Mouse (Mus musculus) MEL (cell line): ENCODE measurements around the gene Map3k7cl. TPM values are rescaled to one million over a fixed set of nuclear protein-coding genes. Genes with fewer than 3 reads are reported as not detected.

Source experiments
- DNase-seq: peaks from one replicate; pipeline ENCODE4 v3.0.0; 2011; ENCODE audit warnings: low read depth, low spot score
- H3K27ac ChIP-seq: 2 replicates; pipeline ENCODE4 v1.5.1; 2012; ENCODE audit warnings: low read depth, mild to moderate bottlenecking, control low read depth, low read length, moderate library complexity; ENCODE audit not compliant: control insufficient read depth
- H3K27me3 ChIP-seq, 2 experiments: fragments of 150-350 bp in 1 of 2; sonication (generic) in 1 of 2; 2 replicates each; pipeline ENCODE4 v1.6.1; 2012; ENCODE audit warnings: low read length in 2 of 2, mild to moderate bottlenecking in 2 of 2, improper control_type of control experiment in 1 of 2, moderate library complexity in 1 of 2; ENCODE audit not compliant: insufficient read depth in 2 of 2, control insufficient read depth in 1 of 2
- H3K36me3 ChIP-seq, 2 experiments: 2 replicates each; pipeline ENCODE4 v1.6.1; 2012 to 2014; ENCODE audit warnings: low read length in 2 of 2, improper control_type of control experiment in 1 of 2, inconsistent platforms in 1 of 2, mild to moderate bottlenecking in 1 of 2; ENCODE audit not compliant: insufficient read depth in 2 of 2, control insufficient read depth in 1 of 2
- H3K4me1 ChIP-seq, 2 experiments: fragments of 150-350 bp in 1 of 2; sonication (generic) in 1 of 2; 2 replicates each; pipeline ENCODE4 v1.6.1; 2012; ENCODE audit warnings: low read length in 2 of 2, improper control_type of control experiment in 1 of 2, mild to moderate bottlenecking in 1 of 2; ENCODE audit not compliant: insufficient read depth in 2 of 2, control insufficient read depth in 1 of 2
- H3K4me3 ChIP-seq, 2 experiments: fragments of 150-350 bp in 1 of 2; sonication (generic) in 1 of 2; 2 replicates each; pipeline ENCODE4 v1.5.1; 2012; ENCODE audit warnings: low read depth in 2 of 2, low read length in 2 of 2, mild to moderate bottlenecking in 2 of 2, moderate library complexity in 2 of 2, control low read depth in 1 of 2, improper control_type of control experiment in 1 of 2; ENCODE audit not compliant: control insufficient read depth in 1 of 2, insufficient read depth in 1 of 2
- H3K79me2 ChIP-seq: 2 replicates; pipeline ENCODE4 v1.6.1; 2012; ENCODE audit warnings: mild to moderate bottlenecking, low read length, moderate library complexity; ENCODE audit not compliant: control insufficient read depth, poor library complexity, insufficient read depth
- H3K9ac ChIP-seq: 2 replicates; pipeline ENCODE4 v1.6.1; 2012; ENCODE audit warnings: low read depth, mild to moderate bottlenecking, control low read depth, low read length, moderate library complexity; ENCODE audit not compliant: control insufficient read depth, poor library complexity, severe bottlenecking
- H3K9me3 ChIP-seq: fragments of 150-350 bp; sonication (generic); replicated peaks from 2 replicates; pipeline ENCODE4 v1.6.1; 2012; ENCODE audit warnings: mild to moderate bottlenecking, low read length, improper control_type of control experiment, moderate library complexity; ENCODE audit not compliant: insufficient read depth
- BHLHE40 ChIP-seq: IDR thresholded peaks from 2 replicates; pipeline ENCODE4 v1.6.1; 2012; ENCODE audit warnings: low read depth, mild to moderate bottlenecking, inconsistent platforms, low read length, improper control_type of control experiment, borderline replicate concordance
- CTCF ChIP-seq, 3 experiments: IDR thresholded peaks in 2 of 3; conservative IDR thresholded peaks in 1 of 3; 2 replicates each; pipeline ENCODE4 v1.5.1; 2011 to 2012; ENCODE audit warnings: low read length in 3 of 3, low read depth in 2 of 3, mild to moderate bottlenecking in 2 of 3, improper control_type of control experiment in 1 of 3, inconsistent platforms in 1 of 3, mixed read lengths in 1 of 3, moderate library complexity in 1 of 3; ENCODE audit not compliant: control insufficient read depth in 1 of 3, insufficient read depth in 1 of 3, poor library complexity in 1 of 3, severe bottlenecking in 1 of 3
- E2F4 ChIP-seq: IDR thresholded peaks from 2 replicates; pipeline ENCODE4 v1.6.1; 2011; ENCODE audit warnings: low read depth, low read length, improper control_type of control experiment, borderline replicate concordance
- ELF1 ChIP-seq: IDR thresholded peaks from 2 replicates; pipeline ENCODE4 v1.6.1; 2014; ENCODE audit warnings: low read depth, mild to moderate bottlenecking, inconsistent platforms, low read length, improper control_type of control experiment, moderate library complexity
- EP300 ChIP-seq, 2 experiments: IDR thresholded peaks; 2 replicates each; pipeline ENCODE4 v1.6.1; 2011; ENCODE audit warnings: improper control_type of control experiment in 2 of 2, low read length in 2 of 2, low read depth in 1 of 2, mild to moderate bottlenecking in 1 of 2
- GABPA ChIP-seq: IDR thresholded peaks from 2 replicates; pipeline ENCODE4 v1.6.1; 2012; ENCODE audit warnings: low read depth, mild to moderate bottlenecking, inconsistent platforms, low read length, improper control_type of control experiment, moderate library complexity
- GATA1 ChIP-seq: IDR thresholded peaks from 2 replicates; pipeline ENCODE4 v1.6.1; 2011; ENCODE audit warnings: low read depth, low read length, improper control_type of control experiment
- JUND ChIP-seq: IDR thresholded peaks from 2 replicates; pipeline ENCODE4 v1.6.1; 2011; ENCODE audit warnings: low read depth, mild to moderate bottlenecking, improper control_type of control experiment, low read length
- KAT2A ChIP-seq: conservative IDR thresholded peaks from 2 replicates; pipeline ENCODE4 v1.6.1; 2012; ENCODE audit warnings: low read depth, low read length, improper control_type of control experiment, inconsistent platforms
- MAX ChIP-seq: IDR thresholded peaks from 2 replicates; pipeline ENCODE4 v1.6.1; 2011; ENCODE audit warnings: low read length, improper control_type of control experiment
- MEF2A ChIP-seq: IDR thresholded peaks from 2 replicates; pipeline ENCODE4 v1.6.1; 2014; ENCODE audit warnings: low read depth, mild to moderate bottlenecking, inconsistent platforms, low read length, improper control_type of control experiment; ENCODE audit not compliant: poor library complexity, insufficient replicate concordance, severe bottlenecking; ENCODE audit errors: extremely low read depth
- MYB ChIP-seq: IDR thresholded peaks from 2 replicates; pipeline ENCODE4 v1.6.1; 2011; ENCODE audit warnings: mild to moderate bottlenecking, low read depth, low read length, improper control_type of control experiment
- NELFE ChIP-seq: IDR thresholded peaks from 2 replicates; pipeline ENCODE4 v1.6.1; 2011; ENCODE audit warnings: low read depth, low read length, improper control_type of control experiment
- POLR2AphosphoS2 ChIP-seq: IDR thresholded peaks from 2 replicates; pipeline ENCODE4 v1.6.1; 2011; ENCODE audit warnings: low read length, improper control_type of control experiment
- POLR2AphosphoS5 ChIP-seq: IDR thresholded peaks from 2 replicates; pipeline ENCODE4 v1.6.1; 2012; ENCODE audit warnings: low read depth, borderline replicate concordance, mild to moderate bottlenecking, inconsistent platforms, low read length, moderate library complexity, mixed read lengths
- RAD21 ChIP-seq: IDR thresholded peaks from 2 replicates; pipeline ENCODE4 v1.6.1; 2011; ENCODE audit warnings: mild to moderate bottlenecking, low read depth, low read length, improper control_type of control experiment
- RCOR1 ChIP-seq: IDR thresholded peaks from 2 replicates; pipeline ENCODE4 v1.6.1; 2012; ENCODE audit warnings: low read depth, mild to moderate bottlenecking, inconsistent platforms, low read length, improper control_type of control experiment
- SIN3A ChIP-seq: IDR thresholded peaks from 2 replicates; pipeline ENCODE4 v1.6.1; 2012; ENCODE audit warnings: low read length, improper control_type of control experiment, inconsistent platforms
- SMC3 ChIP-seq: IDR thresholded peaks from 2 replicates; pipeline ENCODE4 v1.6.1; 2011; ENCODE audit warnings: low read depth, low read length, improper control_type of control experiment
- TAL1 ChIP-seq: IDR thresholded peaks from 2 replicates; pipeline ENCODE4 v1.6.1; 2012; ENCODE audit warnings: mild to moderate bottlenecking, inconsistent platforms, low read length, moderate library complexity, mixed read lengths
- TBP ChIP-seq: IDR thresholded peaks from 2 replicates; pipeline ENCODE4 v1.8.0; 2011; ENCODE audit warnings: low read depth, low read length, improper control_type of control experiment
- TCF12 ChIP-seq: IDR thresholded peaks from 2 replicates; pipeline ENCODE4 v1.6.1; 2014; ENCODE audit warnings: low read depth, mild to moderate bottlenecking, inconsistent platforms, low read length, improper control_type of control experiment, moderate library complexity
- USF1 ChIP-seq: IDR thresholded peaks from 2 replicates; pipeline ENCODE4 v1.6.1; 2014; ENCODE audit warnings: low read depth, mild to moderate bottlenecking, inconsistent platforms, low read length, improper control_type of control experiment, moderate library complexity
- USF2 ChIP-seq, 2 experiments: IDR thresholded peaks; 2 replicates each; pipeline ENCODE4 v1.6.1; 2011 to 2012; ENCODE audit warnings: improper control_type of control experiment in 2 of 2, low read length in 2 of 2, borderline replicate concordance in 1 of 2, inconsistent platforms in 1 of 2, low read depth in 1 of 2, mild to moderate bottlenecking in 1 of 2; ENCODE audit not compliant: insufficient read depth in 1 of 2
- ZNF384 ChIP-seq: IDR thresholded peaks from 2 replicates; pipeline ENCODE4 v1.6.1; 2012; ENCODE audit warnings: low read depth, mild to moderate bottlenecking, inconsistent platforms, low read length, improper control_type of control experiment
- polyA plus RNA-seq, 2 experiments: library from polyadenylated mRNA; stranded (reverse) in 1 of 2; unstranded in 1 of 2; fragments of >175 nt in 1 of 2; fragments of >200 nt in 1 of 2; gene quantifications; 2 replicates each; pipeline versions ENCODE4 v1.2.1 to v1.2.4; 2012; ENCODE audit warnings: low replicate concordance in 2 of 2, low read depth in 1 of 2; ENCODE audit not compliant: insufficient read length in 2 of 2, insufficient read depth in 1 of 2, missing spikeins in 1 of 2
- total RNA-seq: library from RNA; depleted of rRNA; stranded (reverse); fragments of 300-350 nt; gene quantifications from 2 replicates; pipeline ENCODE4 v1.2.3, GENCODE M21; 2012

Map3k7cl gene
- total and polyA plus RNA-seq, 3 experiments, result not detected

DNA sequence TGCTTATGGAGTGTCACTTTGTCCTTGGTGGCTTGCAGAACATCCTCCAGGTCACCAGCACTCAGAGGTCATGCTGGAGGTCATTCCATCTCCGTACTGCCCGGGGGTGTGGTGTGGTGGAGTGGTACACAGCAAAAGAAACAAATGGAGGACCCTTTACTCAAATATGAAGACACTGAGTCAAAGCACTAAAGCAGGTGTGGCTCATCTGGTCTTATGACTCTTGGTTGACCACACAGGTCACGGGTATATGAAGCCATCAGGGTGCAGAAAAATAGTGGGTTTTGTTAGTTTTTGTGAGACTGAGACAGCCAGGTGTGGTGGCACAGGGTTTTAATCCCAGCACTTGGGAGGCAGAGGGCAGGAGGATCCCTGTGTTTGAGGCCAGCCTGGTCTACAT, 11.4 kb downstream of the Map3k7cl start:
- TF ChIP-seq BHLHE40 (no peak), NELFE (no peak), JUND (no peak), MEF2A (no peak), SMC3 (no peak), RCOR1 (no peak), TBP (no peak), E2F4 (no peak), GATA1 (no peak), TCF12 (no peak), RAD21 (no peak), MAX (no peak)
- TF ChIP-seq, all 39 proteins: peak for 0
- no peaks in the 10 kb centered on the region for H3K4me1 ChIP-seq
- no peaks in the 10 kb centered on the region for H3K27me3 ChIP-seq
- no peak for DNase-seq
- H3K9me3 ChIP-seq, result no peaks in the 10 kb centered on the region
- no peak overlapping the region for H3K4me3 ChIP-seq
- H3K36me3 ChIP-seq, result no peaks in the 10 kb centered on the region
- H3K27ac ChIP-seq, result no peak overlapping the region
- H3K79me2 ChIP-seq, result no peaks in the 10 kb centered on the region
- no peak overlapping the region for H3K9ac ChIP-seq

DNA sequence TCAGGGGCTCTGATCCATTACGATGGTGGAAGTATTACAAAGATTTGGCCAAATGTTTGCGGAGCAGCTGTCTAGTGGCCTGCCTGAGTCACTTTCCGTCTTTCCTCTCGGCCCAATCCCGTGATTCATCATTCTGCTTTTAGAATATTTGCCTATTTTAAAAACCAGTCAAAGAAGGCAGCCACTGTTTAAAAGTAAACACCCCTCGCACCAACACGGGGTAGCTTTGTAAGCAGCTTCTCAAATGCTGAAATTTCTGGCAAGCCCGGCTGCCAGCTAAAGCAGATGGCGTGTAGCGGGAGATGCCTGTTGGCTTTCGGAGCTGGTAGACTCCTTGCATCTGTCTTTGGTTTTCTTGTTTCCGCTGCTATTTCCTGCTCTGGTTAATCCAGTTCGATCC, 14.4 kb downstream of the Map3k7cl start:
- DNase-seq, result no peak
- H3K9me3 ChIP-seq, result no peaks in the 10 kb centered on the region
- H3K36me3 ChIP-seq, result no peaks in the 10 kb centered on the region
- no peaks in the 10 kb centered on the region for H3K4me1 ChIP-seq
- no peaks in the 10 kb centered on the region for H3K79me2 ChIP-seq
- no peaks in the 10 kb centered on the region; a peak in 1 of 4 replicates for H3K27me3 ChIP-seq
- no peak overlapping the region for H3K27ac ChIP-seq
- H3K9ac ChIP-seq, result no peak overlapping the region
- H3K4me3 ChIP-seq, result no peak overlapping the region
- no peak for TF ChIP-seq RCOR1
- no peak for TF ChIP-seq USF2 (IDR thresholded peaks at IDR 0.05; ENCODE audit: borderline replicate concordance in 1 of 2, insufficient read depth in 1 of 2, low read depth in 1 of 2, low read length in 2 of 2)
- no peak for TF ChIP-seq SIN3A
- TF ChIP-seq JUND, result no peak
- no peak for TF ChIP-seq ELF1
- TF ChIP-seq EP300 (IDR thresholded peaks at IDR 0.05; ENCODE audit: low read depth in 1 of 2, low read length in 2 of 2), result no peak
- no peak for TF ChIP-seq GABPA
- no peak for TF ChIP-seq POLR2AphosphoS5
- no peak for TF ChIP-seq KAT2A
- TF ChIP-seq CTCF (IDR thresholded peaks at IDR 0.05 in 2 of 3, conservative IDR thresholded peaks at IDR 0.05 in 1 of 3; ENCODE audit: control insufficient read depth in 1 of 3, insufficient read depth in 1 of 3, low read depth in 2 of 3, low read length in 3 of 3, poor library complexity in 1 of 3, severe bottlenecking in 1 of 3), result no peak
- no peak for TF ChIP-seq MYB
- no peak for TF ChIP-seq GATA1
- no peak for TF ChIP-seq ZNF384
- no peak for TF ChIP-seq USF1
- no peak for TF ChIP-seq POLR2AphosphoS2
- no peak for TF ChIP-seq TCF12
- TF ChIP-seq TAL1, result no peak
